Mouse (Mus musculus): Measurements from ENCODE around the gene C1s2. TPM values are rescaled to one million over a fixed set of nuclear protein-coding genes. Genes with fewer than 3 reads are reported as not detected.

Gene C1s2
- polyA plus RNA-seq, 1 experiment from 2014 or later: 0.13 TPM

Other genes starting within 250 kb of the C1s2 start
- gene Pex5, start 221.0 kb downstream of the C1s2 start, polyA plus RNA-seq (2015; fragmentation: Nextera tagmentation; extraction: Ambion mirVana): 74.9 and 78.0 TPM in 2 replicates
- 68.2 and 72.8 TPM in 2 replicates for gene Clstn3, start 171.3 kb downstream of the C1s2 start, polyA plus RNA-seq (2015; fragmentation: Nextera tagmentation; extraction: Ambion mirVana)
- 0.10 and 0.15 TPM in 2 replicates for gene C1rl, start 143.0 kb downstream of the C1s2 start, polyA plus RNA-seq (2015; fragmentation: Nextera tagmentation; extraction: Ambion mirVana)
- gene C1ra, start 123.7 kb downstream of the C1s2 start, polyA plus RNA-seq (2015; fragmentation: Nextera tagmentation; extraction: Ambion mirVana): 0.12 TPM in 1 of 2 replicates, not detected in the other
- gene C1s1, start 93.7 kb downstream of the C1s2 start, polyA plus RNA-seq (2015; fragmentation: Nextera tagmentation; extraction: Ambion mirVana): 0.09 and 0.51 TPM in 2 replicates
- not detected in 2 replicates for gene C1rb, start 65.8 kb downstream of the C1s2 start, polyA plus RNA-seq (2015; fragmentation: Nextera tagmentation; extraction: Ambion mirVana)
- 39.6 and 40.0 TPM in 2 replicates for gene Lpcat3, start 26.9 kb upstream of the C1s2 start, polyA plus RNA-seq (2015; fragmentation: Nextera tagmentation; extraction: Ambion mirVana)
- 136 and 144 TPM in 2 replicates for gene Emg1, start 76.1 kb upstream of the C1s2 start, polyA plus RNA-seq (2015; fragmentation: Nextera tagmentation; extraction: Ambion mirVana)
- gene Phb2, start 76.3 kb upstream of the C1s2 start, polyA plus RNA-seq (2015; fragmentation: Nextera tagmentation; extraction: Ambion mirVana): 258 and 276 TPM in 2 replicates
- gene Ptpn6, start 102.6 kb upstream of the C1s2 start, polyA plus RNA-seq (2015; fragmentation: Nextera tagmentation; extraction: Ambion mirVana): 3.4 and 4.1 TPM in 2 replicates
- 710 and 725 TPM in 2 replicates for gene Grcc10, start 105.3 kb upstream of the C1s2 start, polyA plus RNA-seq (2015; fragmentation: Nextera tagmentation; extraction: Ambion mirVana)
- not detected in 2 replicates for gene Gm45234, start 119.9 kb upstream of the C1s2 start, polyA plus RNA-seq (2015; fragmentation: Nextera tagmentation; extraction: Ambion mirVana)
- 21.5 and 25.4 TPM in 2 replicates for gene Atn1, start 120.4 kb upstream of the C1s2 start, polyA plus RNA-seq (2015; fragmentation: Nextera tagmentation; extraction: Ambion mirVana)
- gene Eno2, start 133.6 kb upstream of the C1s2 start, polyA plus RNA-seq (2015; fragmentation: Nextera tagmentation; extraction: Ambion mirVana): 27.5 and 29.7 TPM in 2 replicates
- 2.3 and 4.3 TPM in 2 replicates for gene Lrrc23, start 143.6 kb upstream of the C1s2 start, polyA plus RNA-seq (2015; fragmentation: Nextera tagmentation; extraction: Ambion mirVana)
- gene Spsb2, start 172.6 kb upstream of the C1s2 start, polyA plus RNA-seq (2015; fragmentation: Nextera tagmentation; extraction: Ambion mirVana): 7.7 and 8.2 TPM in 2 replicates
- 329 and 343 TPM in 2 replicates for gene Tpi1, start 178.2 kb upstream of the C1s2 start, polyA plus RNA-seq (2015; fragmentation: Nextera tagmentation; extraction: Ambion mirVana)
- gene Usp5, start 193.4 kb upstream of the C1s2 start, polyA plus RNA-seq (2015; fragmentation: Nextera tagmentation; extraction: Ambion mirVana): 202 and 204 TPM in 2 replicates
- gene Cdca3, start 193.5 kb upstream of the C1s2 start, polyA plus RNA-seq (2015; fragmentation: Nextera tagmentation; extraction: Ambion mirVana): 82.7 and 89.5 TPM in 2 replicates
- gene Gnb3, start 204.2 kb upstream of the C1s2 start, polyA plus RNA-seq (2015; fragmentation: Nextera tagmentation; extraction: Ambion mirVana): 5.1 and 7.5 TPM in 2 replicates
- 12.3 and 17.0 TPM in 2 replicates for gene P3h3, start 221.7 kb upstream of the C1s2 start, polyA plus RNA-seq (2015; fragmentation: Nextera tagmentation; extraction: Ambion mirVana)
- 19.2 and 22.9 TPM in 2 replicates for gene Gpr162, start 227.9 kb upstream of the C1s2 start, polyA plus RNA-seq (2015; fragmentation: Nextera tagmentation; extraction: Ambion mirVana)